Mouse (Mus musculus): ENCODE data around the gene Itgal. TPM values are rescaled to one million over a fixed set of nuclear protein-coding genes. Genes with fewer than 3 reads are reported as not detected.

Itgal gene
- polyA plus RNA-seq, 1 experiment from 2014 or later = 1.2 TPM

DNA sequence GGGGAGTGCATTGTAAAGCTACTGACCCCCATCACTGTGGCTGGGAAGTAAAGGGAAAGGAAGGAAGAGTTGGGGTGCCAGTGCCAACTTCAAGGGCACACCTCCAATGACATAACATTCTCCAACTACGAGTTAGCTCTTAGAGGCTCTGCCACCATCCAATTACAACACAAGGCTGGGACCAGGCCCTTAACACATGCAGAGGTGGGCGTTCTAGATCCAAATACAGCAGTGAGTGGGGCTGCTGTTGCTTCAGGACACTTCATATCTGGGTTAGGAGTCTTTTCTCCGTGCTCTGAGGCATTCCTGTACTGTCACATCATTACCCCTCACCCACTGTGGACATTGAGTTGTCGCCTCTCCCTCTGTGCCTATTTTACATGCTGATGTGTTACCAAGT lies 25.0 kb downstream of the Itgal start:
- Histone ChIP-seq H3K4me1 (ENCODE audit: control insufficient read depth, insufficient read depth, low read length) (no peaks in the 10 kb centered on the region), H3K4me3 (ENCODE audit: low read depth, low read length) (no peak overlapping the region), H3K9me3 (ENCODE audit: control insufficient read depth, low read length) (no peaks in the 10 kb centered on the region), H3K27me3 (ENCODE audit: control insufficient read depth, insufficient read depth, low read length) (no peaks in the 10 kb centered on the region), H3K36me3 (ENCODE audit: control insufficient read depth, insufficient read depth, low read length) (no peaks in the 10 kb centered on the region), H3K9ac (ENCODE audit: low read length) (no peak overlapping the region), H3K4me2 (ENCODE audit: low read depth) (no peak overlapping the region), H3K27ac (ENCODE audit: low read depth, low read length) (no peak overlapping the region)
- DNase-seq (ENCODE audit: low spot score) (no peak), ATAC-seq (ENCODE audit: insufficient read depth, low FRiP score, low TSS enrichment) (no peak)
- WGBS = 76% methylated on average over 4 of the region's 4 CpGs

DNA sequence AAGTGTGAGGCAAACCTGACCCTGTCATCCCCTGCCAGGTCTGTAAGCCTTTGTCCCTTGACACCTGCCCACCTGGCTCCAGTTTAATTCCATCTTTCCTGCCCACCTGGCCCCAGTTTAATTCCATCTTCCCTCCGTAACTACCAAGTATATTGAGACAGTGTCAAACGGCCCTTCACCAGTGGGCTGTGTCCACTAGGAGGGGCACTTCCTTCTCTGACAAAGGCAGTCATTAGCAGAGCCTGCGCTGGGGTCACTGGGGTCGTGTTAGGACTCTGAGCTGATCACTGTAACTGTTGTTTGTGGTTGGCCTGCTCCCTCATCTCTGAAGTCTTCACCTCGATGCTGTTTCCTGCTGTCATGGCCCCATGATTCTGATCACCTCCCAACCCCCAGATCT lies 26.0 kb downstream of the Itgal start:
- Histone ChIP-seq H3K27ac (ENCODE audit: low read depth, low read length) (no peak overlapping the region), H3K4me2 (ENCODE audit: low read depth) (no peak overlapping the region), H3K36me3 (ENCODE audit: control insufficient read depth, insufficient read depth, low read length) (no peaks in the 10 kb centered on the region), H3K9me3 (ENCODE audit: control insufficient read depth, low read length) (no peaks in the 10 kb centered on the region), H3K27me3 (ENCODE audit: control insufficient read depth, insufficient read depth, low read length) (no peaks in the 10 kb centered on the region), H3K9ac (ENCODE audit: low read length) (no peak overlapping the region), H3K4me1 (ENCODE audit: control insufficient read depth, insufficient read depth, low read length) (no peaks in the 10 kb centered on the region), H3K4me3 (ENCODE audit: low read depth, low read length) (no peak overlapping the region)
- no peak for DNase-seq (ENCODE audit: low spot score)
- ATAC-seq (ENCODE audit: insufficient read depth, low FRiP score, low TSS enrichment) = no peak
- 33% methylated on average over 5 of the region's 5 CpGs for WGBS

DNA sequence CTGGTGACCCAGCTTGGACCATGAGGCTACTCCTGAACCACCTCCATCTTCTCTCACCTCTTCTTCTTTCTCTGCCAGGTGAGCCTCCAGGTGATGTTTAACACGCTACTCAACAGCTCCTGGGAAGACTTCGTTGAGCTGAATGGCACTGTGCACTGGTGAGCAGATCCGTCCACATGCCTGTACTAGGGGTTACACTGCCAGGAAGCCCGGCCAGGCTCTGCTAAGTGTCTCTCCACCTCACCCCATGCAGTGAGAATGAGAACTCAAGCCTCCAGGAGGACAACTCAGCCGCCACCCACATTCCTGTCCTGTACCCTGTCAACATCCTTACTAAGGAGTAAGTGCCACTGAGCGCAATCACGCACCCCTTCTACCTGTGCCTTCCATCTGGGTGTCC lies 28.9 kb downstream of the Itgal start:
- H3K9me3 ChIP-seq (ENCODE audit: control insufficient read depth, low read length) = no peaks in the 10 kb centered on the region
- no peak overlapping the region for H3K4me3 ChIP-seq (ENCODE audit: low read depth, low read length)
- ATAC-seq (ENCODE audit: insufficient read depth, low FRiP score, low TSS enrichment) (no peak), DNase-seq (ENCODE audit: low spot score) (no peak)
- H3K4me2 ChIP-seq (ENCODE audit: low read depth) = no peak overlapping the region
- no peaks in the 10 kb centered on the region for H3K4me1 ChIP-seq (ENCODE audit: control insufficient read depth, insufficient read depth, low read length)
- H3K36me3 ChIP-seq (ENCODE audit: control insufficient read depth, insufficient read depth, low read length) = no peaks in the 10 kb centered on the region
- H3K27me3 ChIP-seq (ENCODE audit: control insufficient read depth, insufficient read depth, low read length) = no peaks in the 10 kb centered on the region
- no peak overlapping the region for H3K27ac ChIP-seq (ENCODE audit: low read depth, low read length)
- 86% methylated on average over 7 of the region's 7 CpGs for WGBS
- H3K9ac ChIP-seq (ENCODE audit: low read length) = no peak overlapping the region

DNA sequence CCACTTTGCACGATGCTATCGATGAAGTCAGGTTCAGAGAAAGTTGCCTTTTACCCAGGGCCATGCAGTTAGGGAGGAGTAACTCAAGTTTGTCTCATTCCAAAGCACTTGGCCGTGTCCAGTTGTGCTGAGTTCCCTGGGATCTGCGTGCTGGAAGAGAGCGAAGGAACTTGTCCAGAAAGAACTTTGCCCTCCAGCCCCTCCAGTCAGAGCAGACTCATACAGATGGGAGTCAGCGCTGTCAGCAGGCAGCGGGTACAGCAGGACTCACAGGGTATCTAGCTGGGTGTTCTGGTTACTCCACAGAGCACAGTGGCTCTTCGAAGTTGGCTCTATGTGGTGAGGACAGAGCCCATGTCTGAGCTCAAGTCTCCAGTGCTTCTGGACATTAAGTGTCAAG lies 29.5 kb downstream of the Itgal start:
- ATAC-seq (ENCODE audit: insufficient read depth, low FRiP score, low TSS enrichment) (no peak), DNase-seq (ENCODE audit: low spot score) (no peak)
- no peaks in the 10 kb centered on the region for H3K9me3 ChIP-seq (ENCODE audit: control insufficient read depth, low read length)
- no peak overlapping the region for H3K9ac ChIP-seq (ENCODE audit: low read length)
- WGBS = 91% methylated on average over 8 of the region's 8 CpGs
- no peak overlapping the region for H3K4me2 ChIP-seq (ENCODE audit: low read depth)
- no peak overlapping the region for H3K27ac ChIP-seq (ENCODE audit: low read depth, low read length)
- no peaks in the 10 kb centered on the region for H3K4me1 ChIP-seq (ENCODE audit: control insufficient read depth, insufficient read depth, low read length)
- H3K27me3 ChIP-seq (ENCODE audit: control insufficient read depth, insufficient read depth, low read length) = no peaks in the 10 kb centered on the region
- H3K4me3 ChIP-seq (ENCODE audit: low read depth, low read length) = no peak overlapping the region
- no peaks in the 10 kb centered on the region for H3K36me3 ChIP-seq (ENCODE audit: control insufficient read depth, insufficient read depth, low read length)

DNA sequence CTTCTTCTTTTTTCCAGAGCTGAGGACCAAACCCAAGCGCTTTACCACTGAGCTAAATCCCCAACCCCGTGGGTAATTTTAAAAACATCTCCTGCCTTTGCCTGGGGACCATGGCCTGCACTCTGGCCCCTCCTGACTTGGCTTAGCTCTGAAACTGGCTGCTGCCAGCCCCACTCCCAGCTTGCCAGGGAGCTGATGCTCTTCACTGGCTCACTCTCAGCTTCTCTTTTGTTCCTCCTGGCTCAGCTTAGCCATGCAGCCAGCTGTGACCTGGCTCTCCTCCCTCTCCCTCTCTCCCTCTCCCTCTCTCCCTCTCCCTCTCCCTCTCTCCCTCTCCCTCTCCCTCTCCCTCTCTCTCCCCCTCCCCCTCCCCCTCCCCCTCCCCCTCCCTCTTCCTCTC lies 30.6 kb downstream of the Itgal start:
- no peak overlapping the region for H3K4me2 ChIP-seq (ENCODE audit: low read depth)
- DNase-seq (ENCODE audit: low spot score) (no peak), ATAC-seq (ENCODE audit: insufficient read depth, low FRiP score, low TSS enrichment) (no peak)
- H3K9ac ChIP-seq (ENCODE audit: low read length) = no peak overlapping the region
- H3K27me3 ChIP-seq (ENCODE audit: control insufficient read depth, insufficient read depth, low read length) = no peaks in the 10 kb centered on the region
- no peaks in the 10 kb centered on the region for H3K36me3 ChIP-seq (ENCODE audit: control insufficient read depth, insufficient read depth, low read length)
- no peaks in the 10 kb centered on the region for H3K9me3 ChIP-seq (ENCODE audit: control insufficient read depth, low read length)
- 74% methylated on average over 2 of the region's 2 CpGs for WGBS
- no peaks in the 10 kb centered on the region for H3K4me1 ChIP-seq (ENCODE audit: control insufficient read depth, insufficient read depth, low read length)
- H3K27ac ChIP-seq (ENCODE audit: low read depth, low read length) = no peak overlapping the region
- H3K4me3 ChIP-seq (ENCODE audit: low read depth, low read length) = no peak overlapping the region

DNA sequence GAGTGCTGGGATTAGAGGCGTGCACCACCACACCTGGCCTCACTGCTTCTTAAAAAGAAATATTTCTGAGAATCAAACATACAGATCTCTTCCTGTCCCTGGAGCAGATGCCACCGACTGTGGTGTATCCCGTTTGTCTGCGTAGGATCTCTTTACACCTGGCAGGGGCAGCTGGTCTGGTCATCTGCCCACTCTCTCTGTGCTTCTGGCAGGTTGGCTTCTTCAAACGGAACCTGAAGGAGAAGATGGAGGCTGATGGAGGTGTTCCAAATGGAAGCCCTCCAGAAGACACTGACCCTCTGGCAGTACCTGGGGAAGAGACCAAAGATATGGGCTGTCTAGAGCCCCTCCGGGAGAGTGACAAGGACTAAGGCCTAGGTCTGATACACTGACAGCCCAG lies 37.2 kb downstream of the Itgal start:
- no peaks in the 10 kb centered on the region for H3K27me3 ChIP-seq (ENCODE audit: control insufficient read depth, insufficient read depth, low read length)
- H3K27ac ChIP-seq (ENCODE audit: low read depth, low read length) = no peak overlapping the region
- no peak overlapping the region for H3K4me2 ChIP-seq (ENCODE audit: low read depth)
- ATAC-seq (ENCODE audit: insufficient read depth, low FRiP score, low TSS enrichment) (no peak), DNase-seq (ENCODE audit: low spot score) (no peak)
- no peak overlapping the region for H3K9ac ChIP-seq (ENCODE audit: low read length)
- no peaks in the 10 kb centered on the region for H3K4me1 ChIP-seq (ENCODE audit: control insufficient read depth, insufficient read depth, low read length)
- no peaks in the 10 kb centered on the region for H3K9me3 ChIP-seq (ENCODE audit: control insufficient read depth, low read length)
- no peaks in the 10 kb centered on the region for H3K36me3 ChIP-seq (ENCODE audit: control insufficient read depth, insufficient read depth, low read length)
- 90% methylated on average over 6 of the region's 6 CpGs for WGBS
- no peak overlapping the region for H3K4me3 ChIP-seq (ENCODE audit: low read depth, low read length)

DNA sequence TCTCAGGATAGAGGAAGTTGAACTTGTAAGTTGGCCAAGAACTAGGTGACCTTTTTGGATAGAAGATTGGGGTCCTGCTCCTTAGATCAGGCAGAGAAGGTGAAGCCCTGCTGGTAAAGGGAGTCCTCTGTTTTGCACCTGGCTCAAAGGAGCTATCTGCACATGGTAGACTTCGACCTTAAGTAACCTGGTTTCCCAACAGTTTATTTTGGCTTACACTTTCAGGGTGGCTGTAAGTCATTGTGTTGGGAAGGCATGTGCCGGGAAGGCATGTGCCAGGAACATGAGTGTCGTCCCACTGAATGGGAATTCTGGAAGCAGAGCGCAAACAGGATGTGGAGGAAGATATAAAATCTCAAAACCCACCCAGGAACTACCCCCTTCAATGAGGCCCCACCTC lies 39.5 kb downstream of the Itgal start:
- WGBS = 93% methylated on average over 4 of the region's 4 CpGs
- H3K4me3 ChIP-seq (ENCODE audit: low read depth, low read length) = no peak overlapping the region
- H3K4me2 ChIP-seq (ENCODE audit: low read depth) = no peak overlapping the region
- no peaks in the 10 kb centered on the region for H3K27me3 ChIP-seq (ENCODE audit: control insufficient read depth, insufficient read depth, low read length)
- DNase-seq (ENCODE audit: low spot score) (no peak), ATAC-seq (ENCODE audit: insufficient read depth, low FRiP score, low TSS enrichment) (no peak)
- no peak overlapping the region for H3K9ac ChIP-seq (ENCODE audit: low read length)
- no peaks in the 10 kb centered on the region for H3K9me3 ChIP-seq (ENCODE audit: control insufficient read depth, low read length)
- no peaks in the 10 kb centered on the region for H3K36me3 ChIP-seq (ENCODE audit: control insufficient read depth, insufficient read depth, low read length)
- H3K4me1 ChIP-seq (ENCODE audit: control insufficient read depth, insufficient read depth, low read length) = no peaks in the 10 kb centered on the region
- H3K27ac ChIP-seq (ENCODE audit: low read depth, low read length) = no peak overlapping the region

DNA sequence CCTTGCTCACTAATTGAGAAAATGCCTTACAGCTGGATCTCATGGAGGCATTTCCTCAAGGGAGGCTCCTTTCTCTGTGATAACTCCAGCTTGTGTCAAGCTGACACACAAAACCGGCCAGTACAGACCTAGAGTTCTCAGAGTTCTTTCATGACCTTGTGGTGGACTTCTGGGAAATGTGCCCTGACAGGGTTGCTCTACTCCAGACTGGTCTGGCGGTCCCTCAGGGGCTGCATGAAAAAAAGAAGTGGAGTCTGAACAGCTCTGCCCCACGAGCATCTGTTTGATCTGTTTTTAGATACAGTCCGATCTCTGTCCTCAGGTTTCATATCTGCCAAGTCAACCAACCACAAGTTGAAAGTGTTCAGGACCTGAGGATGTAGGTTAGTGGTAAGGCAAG lies 41.6 kb downstream of the Itgal start:
- H3K4me2 ChIP-seq (ENCODE audit: low read depth) = no peak overlapping the region
- whole genome bisulfite sequencing = 72% methylated on average over 4 of the region's 4 CpGs
- ATAC-seq (ENCODE audit: insufficient read depth, low FRiP score, low TSS enrichment) = no peak
- H3K9me3 ChIP-seq (ENCODE audit: control insufficient read depth, low read length) = no peaks in the 10 kb centered on the region
- no peak overlapping the region for H3K27ac ChIP-seq (ENCODE audit: low read depth, low read length)
- peaks cover 2% of the 10 kb centered on the region; the same call in 1 of the 2 replicates for H3K36me3 ChIP-seq (ENCODE audit: control insufficient read depth, insufficient read depth, low read length)
- H3K4me3 ChIP-seq (ENCODE audit: low read depth, low read length) = no peak overlapping the region
- no peak overlapping the region for H3K9ac ChIP-seq (ENCODE audit: low read length)
- no peak for DNase-seq (ENCODE audit: low spot score)
- H3K27me3 ChIP-seq (ENCODE audit: control insufficient read depth, insufficient read depth, low read length) = no peaks in the 10 kb centered on the region
- no peaks in the 10 kb centered on the region for H3K4me1 ChIP-seq (ENCODE audit: control insufficient read depth, insufficient read depth, low read length)

DNA sequence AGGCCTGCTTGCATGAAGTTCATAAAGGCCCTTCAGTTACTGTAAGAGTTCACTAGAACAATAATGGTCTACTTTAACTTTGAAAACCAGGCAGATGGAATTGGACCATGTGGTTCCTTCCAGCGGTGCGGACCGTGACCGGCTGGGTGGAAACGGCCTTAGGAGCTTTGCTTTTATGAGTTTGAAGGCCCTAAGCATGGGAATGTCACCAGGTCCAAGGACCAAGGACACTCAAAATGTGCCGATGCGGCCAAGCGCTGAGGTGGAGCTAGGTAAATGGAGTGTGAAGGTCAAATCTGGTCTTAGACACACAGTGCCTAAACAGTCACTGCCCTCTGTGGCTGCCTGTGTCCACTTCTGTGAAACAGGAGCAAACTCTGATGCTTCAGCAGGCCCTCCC lies 45.3 kb downstream of the Itgal start:
- WGBS = 93% methylated on average over 8 of the region's 8 CpGs
- Histone ChIP-seq H3K4me1 (ENCODE audit: control insufficient read depth, insufficient read depth, low read length) (peaks cover 5% of the 10 kb centered on the region; the same call in 1 of the 2 replicates), H3K4me2 (ENCODE audit: low read depth) (no peak overlapping the region), H3K4me3 (ENCODE audit: low read depth, low read length) (no peak overlapping the region), H3K36me3 (ENCODE audit: control insufficient read depth, insufficient read depth, low read length) (peaks cover 5% of the 10 kb centered on the region; the same call in 1 of the 2 replicates), H3K9me3 (ENCODE audit: control insufficient read depth, low read length) (no peaks in the 10 kb centered on the region), H3K27me3 (ENCODE audit: control insufficient read depth, insufficient read depth, low read length) (no peaks in the 10 kb centered on the region), H3K9ac (ENCODE audit: low read length) (no peak overlapping the region), H3K27ac (ENCODE audit: low read depth, low read length) (no peak overlapping the region)
- ATAC-seq (ENCODE audit: insufficient read depth, low FRiP score, low TSS enrichment) (no peak), DNase-seq (ENCODE audit: low spot score) (no peak)

Measured in neural tube, embryonic 11.5 days (tissue).